Mouse (Mus musculus): ENCODE measurements around the gene Mylk3. TPM values are rescaled to one million over a fixed set of nuclear protein-coding genes. Genes with fewer than 3 reads are reported as not detected.
A peak's percentile ranks its signal among the peaks of the same experiment; 100 is the strongest.

Gene Mylk3
- polyA plus RNA-seq, 1 experiment from 2014 or later: 6.1 TPM

DNA sequence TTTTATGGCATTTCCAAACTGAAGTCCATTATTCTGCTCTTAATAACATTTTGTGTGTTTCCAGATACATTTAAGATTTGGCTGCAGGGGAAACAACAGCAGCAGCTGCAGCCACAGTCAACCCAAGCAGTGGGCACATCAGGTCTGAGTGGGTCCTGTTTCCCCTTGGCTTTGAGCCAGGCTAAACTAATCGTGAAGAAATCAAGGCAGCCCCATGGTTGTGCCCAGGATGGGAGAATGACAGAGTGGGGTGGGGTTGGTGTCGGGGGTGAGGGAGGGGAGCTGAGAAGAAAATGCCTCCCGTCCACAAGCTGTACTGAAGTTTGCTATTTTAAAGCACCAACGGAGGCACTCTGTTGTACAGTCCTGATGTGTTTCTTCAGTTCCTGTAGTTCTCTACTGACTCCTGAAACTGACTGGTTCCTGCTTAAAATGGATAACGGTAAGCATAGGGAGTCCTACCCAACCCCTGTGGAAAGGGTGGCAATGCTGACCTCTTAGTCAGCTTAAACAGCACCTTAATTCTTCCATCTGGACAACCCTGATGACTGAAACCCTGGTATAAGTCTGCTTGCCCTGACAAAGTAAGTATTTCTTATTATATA, 12.6 kb downstream of the Mylk3 start:
- peak overlapping the region; percentile 24; the same call in 1 of the 2 replicates for H3K27ac ChIP-seq (ENCODE audit: low read length)
- 49% methylated on average over 5 of the region's 5 CpGs for WGBS

DNA sequence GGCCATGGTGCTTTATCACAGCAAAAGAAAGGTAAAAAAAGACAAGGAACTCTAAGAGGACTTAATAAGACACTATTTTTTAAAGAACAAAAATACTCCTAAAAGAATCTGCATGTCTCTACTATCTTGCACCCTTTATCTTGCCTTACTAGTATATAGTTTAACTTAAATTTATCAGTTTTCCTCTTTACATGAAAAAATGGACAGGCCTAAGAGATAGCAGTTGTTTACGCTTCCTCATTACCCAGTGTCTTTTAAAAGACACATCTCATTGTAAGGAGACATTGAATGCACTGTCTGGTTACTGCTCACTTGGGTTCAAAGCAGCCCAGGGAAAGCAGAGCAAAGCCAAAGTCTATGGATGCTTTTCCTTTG, 13.7 kb downstream of the Mylk3 start:
- no peaks in the 10 kb centered on the region for H3K36me3 ChIP-seq (ENCODE audit: control insufficient read depth, insufficient read depth, low read length)
- H3K9ac ChIP-seq (ENCODE audit: low read length): no peak overlapping the region
- H3K4me2 ChIP-seq (ENCODE audit: low read depth, low read length): no peak overlapping the region
- H3K9me3 ChIP-seq (ENCODE audit: control insufficient read depth, low read length): no peaks in the 10 kb centered on the region
- H3K4me1 ChIP-seq (replicated peaks; ENCODE audit: control insufficient read depth, insufficient read depth, low read length): peaks cover 8% of the 10 kb centered on the region
- 100% methylated on average over 1 of the region's 1 CpGs for WGBS
- no peak for ATAC-seq (ENCODE audit: low read depth)
- no peak overlapping the region for H3K4me3 ChIP-seq (ENCODE audit: low read length)
- H3K27ac ChIP-seq (ENCODE audit: low read length): no peak overlapping the region
- H3K27me3 ChIP-seq (ENCODE audit: control insufficient read depth, insufficient read depth, low read depth, low read length): no peaks in the 10 kb centered on the region

More for the DNA sequence above, 12.6 kb downstream of the Mylk3 start:
- H3K9ac ChIP-seq (ENCODE audit: low read length): no peak overlapping the region
- H3K36me3 ChIP-seq (ENCODE audit: control insufficient read depth, insufficient read depth, low read length): no peaks in the 10 kb centered on the region
- no peak overlapping the region for H3K4me2 ChIP-seq (ENCODE audit: low read depth, low read length)
- H3K9me3 ChIP-seq (ENCODE audit: control insufficient read depth, low read length): no peaks in the 10 kb centered on the region
- no peak for ATAC-seq (ENCODE audit: low read depth)
- H3K27me3 ChIP-seq (ENCODE audit: control insufficient read depth, insufficient read depth, low read depth, low read length): no peaks in the 10 kb centered on the region
- H3K4me1 ChIP-seq (replicated peaks; ENCODE audit: control insufficient read depth, insufficient read depth, low read length): peaks cover 8% of the 10 kb centered on the region
- H3K4me3 ChIP-seq (ENCODE audit: low read length): no peak overlapping the region

DNA sequence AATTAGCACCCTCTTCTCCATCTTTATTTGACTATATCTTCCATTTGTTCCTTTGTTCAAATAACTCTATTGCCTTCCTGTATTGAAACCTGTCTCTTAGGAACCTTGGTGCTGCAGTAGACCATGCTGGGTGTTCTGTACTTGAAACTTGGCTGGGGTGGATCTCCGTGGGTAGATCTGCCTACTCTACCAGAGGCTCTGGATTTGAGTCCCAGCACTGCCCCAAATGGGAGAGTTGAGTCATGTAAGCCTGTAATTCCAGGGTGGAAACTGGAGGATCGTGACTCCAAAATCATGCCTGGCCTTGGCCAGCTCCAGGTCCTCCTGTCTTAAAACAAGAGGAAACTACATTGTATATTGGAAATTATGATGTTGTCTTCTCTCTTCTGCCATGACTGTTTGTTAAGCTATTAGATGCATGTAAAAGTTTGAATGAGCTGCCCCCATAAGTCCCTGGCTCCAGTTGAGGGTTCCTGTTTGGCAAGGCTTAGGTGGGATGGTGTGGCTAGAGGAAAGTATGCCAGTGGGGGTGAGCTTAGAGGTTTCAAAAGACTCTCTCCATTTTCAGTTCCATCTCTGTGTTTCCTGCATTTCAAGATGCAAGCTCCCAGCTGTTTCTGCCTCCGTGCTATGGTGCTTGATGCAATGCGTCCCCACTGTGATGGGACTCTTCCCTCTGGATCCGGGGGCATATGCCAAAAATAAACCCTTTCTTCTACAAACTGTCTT, 14.2 kb downstream of the Mylk3 start:
- 72% methylated on average over 5 of the region's 5 CpGs for WGBS
- H3K4me1 ChIP-seq (replicated peaks; ENCODE audit: control insufficient read depth, insufficient read depth, low read length): peaks cover 8% of the 10 kb centered on the region

DNA sequence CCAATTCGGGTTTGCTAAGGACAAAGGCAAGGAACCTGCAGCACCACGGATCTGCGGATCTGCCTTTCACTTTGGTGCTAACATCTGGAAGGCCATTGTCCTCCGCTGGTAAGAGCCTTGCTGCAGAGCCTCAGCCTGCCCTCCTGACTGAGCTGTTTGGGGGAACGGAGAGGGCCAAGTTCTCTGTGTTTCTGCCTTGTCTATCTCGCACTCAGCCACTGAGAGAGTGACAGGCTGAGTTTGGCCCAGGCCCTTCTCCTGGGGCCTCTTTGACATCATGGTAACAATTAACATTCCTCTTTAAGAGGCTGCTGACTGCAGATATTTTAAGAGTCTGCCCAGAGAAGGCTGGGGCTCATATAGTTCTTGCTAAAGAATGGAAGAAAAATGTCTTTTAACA, 21.0 kb downstream of the Mylk3 start:
- ATAC-seq (ENCODE audit: low read depth): peak; percentile 41; the same call in 1 of the 2 replicates
- H3K4me3 ChIP-seq (ENCODE audit: low read length): no peak overlapping the region
- no peaks in the 10 kb centered on the region for H3K27me3 ChIP-seq (ENCODE audit: control insufficient read depth, insufficient read depth, low read depth, low read length)
- H3K9ac ChIP-seq (ENCODE audit: low read length): no peak overlapping the region
- peaks cover 6% of the 10 kb centered on the region for H3K4me1 ChIP-seq (replicated peaks; ENCODE audit: control insufficient read depth, insufficient read depth, low read length)
- H3K36me3 ChIP-seq (ENCODE audit: control insufficient read depth, insufficient read depth, low read length): no peaks in the 10 kb centered on the region
- no peaks in the 10 kb centered on the region for H3K9me3 ChIP-seq (ENCODE audit: control insufficient read depth, low read length)
- WGBS: 41% methylated on average over 6 of the region's 6 CpGs
- H3K4me2 ChIP-seq (ENCODE audit: low read depth, low read length): no peak overlapping the region
- H3K27ac ChIP-seq (ENCODE audit: low read length): no peak overlapping the region; the same call in 1 of the 2 replicates

More for the DNA sequence above, 14.2 kb downstream of the Mylk3 start:
- Histone ChIP-seq H3K9me3 (ENCODE audit: control insufficient read depth, low read length) (no peaks in the 10 kb centered on the region), H3K27ac (ENCODE audit: low read length) (no peak overlapping the region), H3K4me3 (ENCODE audit: low read length) (no peak overlapping the region), H3K36me3 (ENCODE audit: control insufficient read depth, insufficient read depth, low read length) (no peaks in the 10 kb centered on the region), H3K9ac (ENCODE audit: low read length) (no peak overlapping the region), H3K4me2 (ENCODE audit: low read depth, low read length) (no peak overlapping the region), H3K27me3 (ENCODE audit: control insufficient read depth, insufficient read depth, low read depth, low read length) (no peaks in the 10 kb centered on the region)
- no peak for ATAC-seq (ENCODE audit: low read depth)

DNA sequence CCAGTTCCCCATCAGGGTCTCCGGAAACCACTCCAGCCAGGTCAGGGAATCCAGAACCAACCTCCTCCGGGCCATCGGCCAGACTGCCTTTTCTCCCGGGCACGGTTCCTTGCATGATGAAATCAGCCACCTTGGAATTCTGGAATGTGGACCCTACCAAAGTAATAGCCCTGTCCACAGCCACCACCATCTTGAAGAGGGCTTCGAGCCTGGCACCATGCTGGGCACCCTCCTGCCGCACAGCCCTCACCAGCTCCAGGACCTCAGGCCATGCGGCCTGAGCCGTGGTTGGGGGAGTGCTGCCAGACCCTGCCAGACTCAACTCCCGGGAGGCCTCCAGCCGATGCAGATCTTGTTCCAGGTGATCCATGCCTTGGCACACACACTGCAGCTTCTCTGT, 21.5 kb downstream of the Mylk3 start:
- Histone ChIP-seq H3K4me2 (ENCODE audit: low read depth, low read length) (no peak overlapping the region), H3K9me3 (ENCODE audit: control insufficient read depth, low read length) (no peaks in the 10 kb centered on the region), H3K9ac (ENCODE audit: low read length) (no peak overlapping the region), H3K4me1 (replicated peaks; ENCODE audit: control insufficient read depth, insufficient read depth, low read length) (peaks cover 6% of the 10 kb centered on the region), H3K36me3 (ENCODE audit: control insufficient read depth, insufficient read depth, low read length) (no peaks in the 10 kb centered on the region), H3K4me3 (ENCODE audit: low read length) (no peak overlapping the region), H3K27me3 (ENCODE audit: control insufficient read depth, insufficient read depth, low read depth, low read length) (no peaks in the 10 kb centered on the region), H3K27ac (ENCODE audit: low read length) (no peak overlapping the region)
- WGBS: 79% methylated on average over 11 of the region's 11 CpGs
- ATAC-seq (ENCODE audit: low read depth): no peak

DNA sequence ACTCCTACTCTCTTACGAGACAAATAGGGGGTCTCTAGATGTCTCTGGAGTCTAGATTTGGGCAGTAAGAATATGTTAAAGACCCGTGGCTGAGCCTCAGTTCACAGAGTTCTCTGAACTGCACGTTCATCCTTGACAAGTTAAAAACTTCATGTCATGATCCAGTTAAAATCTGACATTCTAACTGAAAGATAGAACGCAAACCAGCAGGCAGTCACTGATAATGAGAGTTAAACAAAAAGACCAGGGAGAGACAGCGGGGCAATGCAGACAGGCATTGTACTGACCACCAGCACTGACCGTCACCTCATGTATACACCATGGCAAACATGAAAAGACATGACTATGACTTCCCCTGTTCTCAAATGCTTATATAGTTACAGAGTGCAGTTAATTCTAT, 22.7 kb downstream of the Mylk3 start:
- Histone ChIP-seq H3K27me3 (ENCODE audit: control insufficient read depth, insufficient read depth, low read depth, low read length) (no peaks in the 10 kb centered on the region), H3K27ac (ENCODE audit: low read length) (no peak overlapping the region), H3K9me3 (ENCODE audit: control insufficient read depth, low read length) (no peaks in the 10 kb centered on the region), H3K4me1 (replicated peaks; ENCODE audit: control insufficient read depth, insufficient read depth, low read length) (peaks cover 6% of the 10 kb centered on the region), H3K4me2 (ENCODE audit: low read depth, low read length) (no peak overlapping the region), H3K4me3 (ENCODE audit: low read length) (no peak overlapping the region), H3K36me3 (ENCODE audit: control insufficient read depth, insufficient read depth, low read length) (no peaks in the 10 kb centered on the region), H3K9ac (ENCODE audit: low read length) (no peak overlapping the region)
- no peak for ATAC-seq (ENCODE audit: low read depth)
- WGBS: 68% methylated on average over 6 of the region's 6 CpGs

DNA sequence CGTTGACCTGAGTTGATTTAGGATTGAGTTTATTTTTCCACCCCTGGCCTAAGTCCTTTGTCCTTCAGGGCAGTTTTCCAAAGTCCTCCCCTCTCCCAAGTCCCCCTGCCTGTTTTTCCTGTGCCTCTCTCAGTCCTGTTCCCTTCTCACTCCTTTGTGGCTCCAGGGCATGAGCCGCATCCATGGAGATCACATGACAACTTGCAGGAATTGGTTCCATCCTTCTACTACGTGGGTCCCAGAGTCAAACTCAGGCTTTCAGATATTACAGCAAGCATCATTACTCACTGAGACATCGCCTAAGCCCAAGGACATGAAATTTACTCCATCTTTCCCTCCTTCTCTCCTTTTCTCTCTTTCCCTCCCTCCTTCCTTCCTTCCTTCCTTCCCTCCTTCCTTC, 23.9 kb downstream of the Mylk3 start:
- Histone ChIP-seq H3K36me3 (ENCODE audit: control insufficient read depth, insufficient read depth, low read length) (no peaks in the 10 kb centered on the region), H3K27ac (ENCODE audit: low read length) (no peak overlapping the region), H3K9me3 (ENCODE audit: control insufficient read depth, low read length) (no peaks in the 10 kb centered on the region), H3K4me3 (ENCODE audit: low read length) (no peak overlapping the region), H3K27me3 (ENCODE audit: control insufficient read depth, insufficient read depth, low read depth, low read length) (no peaks in the 10 kb centered on the region), H3K4me2 (ENCODE audit: low read depth, low read length) (no peak overlapping the region), H3K4me1 (replicated peaks; ENCODE audit: control insufficient read depth, insufficient read depth, low read length) (peaks cover 6% of the 10 kb centered on the region), H3K9ac (ENCODE audit: low read length) (no peak overlapping the region)
- 69% methylated on average over 4 of the region's 4 CpGs for WGBS
- ATAC-seq (ENCODE audit: low read depth): no peak

DNA sequence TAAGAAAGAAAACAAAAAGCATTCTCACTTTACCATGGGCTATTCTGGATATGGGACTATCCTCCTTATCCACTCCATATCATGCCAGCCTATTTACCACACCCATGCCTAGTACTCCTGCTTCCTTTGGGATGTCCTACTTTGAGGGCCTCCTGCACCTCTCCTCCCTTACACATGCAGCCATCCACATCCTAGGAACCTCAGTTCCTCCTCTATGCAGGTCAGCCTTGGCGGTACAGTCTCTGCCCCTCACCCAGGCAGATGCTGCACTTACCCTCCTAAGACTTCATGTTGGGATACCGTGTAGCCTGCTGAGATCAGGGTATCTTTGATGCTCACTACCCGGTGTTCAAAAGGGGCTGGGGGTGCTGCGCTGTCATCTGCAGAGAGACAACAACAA, 32.9 kb downstream of the Mylk3 start:
- no peak for ATAC-seq (ENCODE audit: low read depth)
- Histone ChIP-seq H3K9ac (ENCODE audit: low read length) (no peak overlapping the region), H3K4me3 (ENCODE audit: low read length) (no peak overlapping the region), H3K27me3 (ENCODE audit: control insufficient read depth, insufficient read depth, low read depth, low read length) (no peaks in the 10 kb centered on the region), H3K4me2 (ENCODE audit: low read depth, low read length) (no peak overlapping the region), H3K9me3 (ENCODE audit: control insufficient read depth, low read length) (no peaks in the 10 kb centered on the region), H3K4me1 (replicated peaks; ENCODE audit: control insufficient read depth, insufficient read depth, low read length) (no peaks in the 10 kb centered on the region), H3K27ac (ENCODE audit: low read length) (no peak overlapping the region), H3K36me3 (ENCODE audit: control insufficient read depth, insufficient read depth, low read length) (no peaks in the 10 kb centered on the region)
- WGBS: 66% methylated on average over 4 of the region's 4 CpGs

DNA sequence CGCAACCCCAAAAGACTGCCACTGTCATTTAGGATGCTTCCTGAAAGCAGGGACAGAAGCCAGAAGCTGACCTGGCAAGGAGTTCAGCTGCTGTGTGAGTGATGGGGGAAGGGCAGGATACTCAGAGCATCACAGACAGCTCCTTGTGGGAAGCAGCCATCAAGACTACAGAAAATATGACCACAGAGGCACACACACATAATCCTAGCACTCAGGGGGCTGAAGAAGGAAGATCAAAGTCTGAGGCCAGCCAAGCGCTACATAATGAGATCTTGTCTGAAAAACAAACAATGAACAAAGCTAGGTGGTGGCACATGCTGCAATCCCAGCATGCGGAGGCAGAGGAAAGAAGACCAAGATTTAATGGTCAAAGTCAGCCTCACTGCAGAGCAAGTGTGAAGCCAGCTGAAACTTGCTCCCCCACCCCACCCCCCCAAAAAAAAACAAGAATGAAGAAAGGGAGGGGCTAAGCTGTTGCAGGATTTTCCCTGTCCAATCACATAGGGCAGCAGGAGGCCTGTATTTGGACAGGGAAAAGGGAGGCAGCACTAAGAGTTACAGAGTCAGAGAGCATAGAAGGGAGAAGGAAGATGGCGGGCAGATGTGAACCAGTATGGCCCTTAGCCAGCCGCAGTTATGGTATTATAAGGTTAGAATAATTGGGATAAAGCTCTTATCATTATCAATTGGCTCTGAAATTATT, 46.1 kb downstream of the Mylk3 start:
- Histone ChIP-seq H3K9me3 (ENCODE audit: control insufficient read depth, low read length) (no peaks in the 10 kb centered on the region), H3K9ac (ENCODE audit: low read length) (no peak overlapping the region), H3K4me2 (ENCODE audit: low read depth, low read length) (no peak overlapping the region), H3K4me3 (ENCODE audit: low read length) (no peak overlapping the region), H3K36me3 (ENCODE audit: control insufficient read depth, insufficient read depth, low read length) (no peaks in the 10 kb centered on the region), H3K27me3 (ENCODE audit: control insufficient read depth, insufficient read depth, low read depth, low read length) (no peaks in the 10 kb centered on the region), H3K4me1 (replicated peaks; ENCODE audit: control insufficient read depth, insufficient read depth, low read length) (no peaks in the 10 kb centered on the region), H3K27ac (ENCODE audit: low read length) (no peak overlapping the region)
- WGBS: 52% methylated on average over 5 of the region's 5 CpGs
- ATAC-seq (ENCODE audit: low read depth): no peak
